Mouse (Mus musculus): ENCODE data around the gene Dimt1. TPM values are rescaled to one million over a fixed set of nuclear protein-coding genes. Genes with fewer than 3 reads are reported as not detected.
"Not testable (repeated sequence)": the region's sequence is repeated elsewhere in the genome, so short reads cannot be mapped to it uniquely, and the experiment has no call there.

Dimt1 gene
- total RNA-seq, 2 experiments from 2014 or later, result 20.7 to 25.3 TPM

DNA sequence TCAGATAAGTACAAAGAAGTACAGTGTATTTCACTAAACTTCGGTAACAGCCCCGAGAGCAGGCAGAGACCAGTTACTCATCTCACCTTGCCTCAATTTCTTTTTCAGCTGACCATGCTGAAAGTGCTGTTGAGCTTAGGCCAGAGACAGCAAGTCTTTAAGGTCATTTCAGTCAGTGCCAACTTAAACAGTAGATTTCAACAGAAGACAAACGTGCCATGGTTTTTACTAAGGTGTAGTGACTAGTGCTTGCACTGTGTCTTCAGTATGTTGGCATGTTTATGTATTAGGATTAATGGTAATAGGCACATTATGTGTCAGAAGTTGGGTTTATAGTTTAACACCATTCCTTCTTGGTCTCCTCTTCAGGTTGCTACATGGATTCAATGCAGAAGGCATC is 11.4 kb downstream of the Dimt1 start:
- intact Hi-C loops (cut with DNase I), result no loop called here
- no peak for DNase-seq

- intact Hi-C loops (cut with DNase I), result no loop called here
- DNase-seq, result no peak
Measured at GRCm38 (mm10) chr13:106960557-106960956, 13.6 kb downstream of the Dimt1 start.

DNA sequence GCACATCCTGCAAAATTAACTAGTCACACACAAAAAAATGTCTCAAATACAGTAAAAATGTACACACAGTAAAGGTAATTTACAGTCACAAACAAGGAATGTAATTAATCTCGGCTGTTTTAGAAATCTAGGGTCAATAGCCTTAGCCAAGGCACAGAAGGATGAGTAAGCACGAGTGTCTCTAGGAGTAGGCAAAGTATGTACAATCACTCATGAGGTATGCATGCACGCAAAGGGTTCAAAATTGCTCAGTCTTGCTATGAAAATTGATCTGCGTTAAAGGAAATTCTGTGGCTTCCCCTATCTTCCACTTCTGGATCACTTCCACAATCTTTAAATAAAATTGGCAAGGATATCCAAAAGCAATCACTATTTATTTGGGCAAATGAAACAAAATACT is 14.6 kb downstream of the Dimt1 start:
- no peak for DNase-seq
- intact Hi-C loops (cut with DNase I), result no loop called here

DNA sequence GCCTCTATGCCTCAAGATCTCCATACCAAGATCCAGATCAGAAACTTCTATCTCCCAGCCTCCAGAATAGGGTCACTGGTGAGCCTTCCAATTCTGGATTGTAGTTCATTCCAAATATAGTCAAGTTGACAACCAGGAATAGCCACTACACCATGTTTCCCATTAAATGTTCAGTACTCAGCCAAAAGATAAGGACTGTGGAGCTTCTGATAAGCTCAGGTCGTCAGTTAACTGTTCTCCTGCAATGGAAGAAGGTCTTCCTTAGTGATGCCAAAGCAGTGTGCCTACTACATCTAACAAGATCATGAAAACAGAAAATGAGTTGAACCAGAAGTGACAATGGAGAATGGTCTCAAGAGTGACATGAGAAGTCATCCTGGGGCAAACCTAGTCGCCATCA is 50.0 kb downstream of the Dimt1 start:
- intact Hi-C loops (cut with DNase I), result no loop called here
- no peak for DNase-seq

- DNase-seq; intact Hi-C loops (cut with DNase I): not testable (repeated sequence)
Measured at GRCm38 (mm10) chr13:106997557-106997956, 50.6 kb downstream of the Dimt1 start.

- no peak for DNase-seq
- intact Hi-C loops (cut with DNase I), result no loop called here
Measured at GRCm38 (mm10) chr13:106998026-106998425, 51.1 kb downstream of the Dimt1 start.

DNA sequence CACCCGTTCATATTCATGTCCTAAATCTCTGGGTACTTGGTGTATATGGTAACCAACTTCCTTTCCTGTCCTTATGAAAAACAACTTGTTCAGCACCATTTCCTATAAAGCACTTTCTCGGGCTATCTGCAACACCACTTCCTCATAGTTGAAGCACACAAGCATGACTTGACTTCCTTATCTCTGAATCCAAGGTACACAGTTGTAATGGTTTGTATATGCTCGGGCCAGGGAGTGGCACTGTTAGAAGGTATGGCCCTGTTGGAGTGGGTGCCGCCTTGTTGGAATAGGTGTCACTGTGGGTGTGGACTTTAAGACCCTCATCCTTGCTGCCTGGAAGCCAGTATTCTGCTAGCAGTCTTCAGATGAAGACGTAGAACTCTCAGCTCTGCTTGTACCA is 51.7 kb downstream of the Dimt1 start:
- no peak for DNase-seq
- intact Hi-C loops (cut with DNase I), result no loop called here

DNA sequence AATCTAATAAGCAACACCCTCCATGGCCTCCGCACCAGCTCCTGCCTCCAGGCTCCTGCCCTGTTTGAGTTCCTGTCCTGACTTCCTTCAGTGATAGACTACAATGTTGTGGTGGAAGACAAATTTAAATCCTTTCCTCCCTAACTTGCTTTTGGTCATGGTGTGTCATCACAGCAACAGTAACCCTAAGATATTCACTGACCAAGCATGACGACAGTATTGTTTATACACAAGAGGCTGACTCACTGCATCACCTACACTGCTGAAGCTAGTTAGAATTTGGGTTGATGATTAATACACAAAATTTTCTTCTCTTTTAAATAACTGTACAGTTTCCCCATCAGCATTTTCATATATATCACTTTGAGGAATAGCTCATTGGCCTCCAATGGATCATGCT is 56.3 kb downstream of the Dimt1 start:
- intact Hi-C loops (cut with DNase I), result no loop called here
- DNase-seq, result no peak

- intact Hi-C loops (cut with DNase I), result no loop called here
Measured at GRCm38 (mm10) chr13:107008174-107008573, 61.2 kb downstream of the Dimt1 start.

More at GRCm38 (mm10) chr13:107008174-107008573, 61.2 kb downstream of the Dimt1 start:
- DNase-seq, result no peak

Other genes starting within 250 kb of the Dimt1 start
- gene Ipo11, start 10.2 kb upstream of the Dimt1 start, total RNA-seq (2021), result 10 to 100 TPM; 61.4 to 70.6 TPM
- 100 to 1,000 TPM; 194 to 216 TPM for gene Kif2a, start 75.0 kb downstream of the Dimt1 start, total RNA-seq (2021)